Mouse (Mus musculus): ENCODE data around the gene Casq2. TPM values are rescaled to one million over a fixed set of nuclear protein-coding genes. Genes with fewer than 3 reads are reported as not detected.
"Not testable (repeated sequence)": the region's sequence is repeated elsewhere in the genome, so short reads cannot be mapped to it uniquely, and the experiment has no call there.

Gene Casq2
- total RNA-seq, 2 experiments from 2014 or later, result 1.2 TPM

- DNase-seq (ENCODE audit: low spot score in 2 of 2), result no peak
- intact Hi-C loops (cut with DNase I), result no loop called here
Observed at GRCm38 (mm10) chr3:102156737-102157136, 70.5 kb downstream of the Casq2 start.

- DNase-seq (ENCODE audit: low spot score in 2 of 2), result no peak
- intact Hi-C loops (cut with DNase I), result no loop called here
Observed at GRCm38 (mm10) chr3:102157652-102158051, 71.4 kb downstream of the Casq2 start.

GRCm38 (mm10) chr3:102158759-102159422 lies 72.7 kb downstream of the Casq2 start:
- DNase-seq (ENCODE audit: low spot score in 2 of 2), result no peak
- intact Hi-C loops (cut with DNase I), result no loop called here

GRCm38 (mm10) chr3:102159423-102160325 lies 73.5 kb downstream of the Casq2 start:
- no peak for DNase-seq (ENCODE audit: low spot score in 2 of 2)
- intact Hi-C loops (cut with DNase I), result no loop called here

GRCm38 (mm10) chr3:102163861-102164260 lies 77.6 kb downstream of the Casq2 start:
- DNase-seq (ENCODE audit: low spot score in 2 of 2); intact Hi-C loops (cut with DNase I): not testable (repeated sequence)

GRCm38 (mm10) chr3:102164911-102165310 lies 78.7 kb downstream of the Casq2 start:
- intact Hi-C loops (cut with DNase I), result loop anchor here (5.0 kb wide), 1 partner anchor 37 kb away; the partner anchor contains the start of gene Vangl1
- DNase-seq (ENCODE audit: low spot score in 2 of 2), result no peak

GRCm38 (mm10) chr3:102165536-102166286 lies 79.5 kb downstream of the Casq2 start:
- no peak for DNase-seq (ENCODE audit: low spot score in 2 of 2)
- intact Hi-C loops (cut with DNase I), result loop anchor here (5.0 kb wide), 1 partner anchor 37 kb away; the partner anchor contains the start of gene Vangl1

GRCm38 (mm10) chr3:102166287-102166620 lies 80.0 kb downstream of the Casq2 start:
- intact Hi-C loops (cut with DNase I), result loop anchor here (5.0 kb wide), 1 partner anchor 36 kb away; the partner anchor contains the start of gene Vangl1
- DNase-seq (ENCODE audit: low spot score in 2 of 2), result no peak

- no peak for DNase-seq (ENCODE audit: low spot score in 2 of 2)
- intact Hi-C loops (cut with DNase I), result loop anchor here (5.0 kb wide), 1 partner anchor 36 kb away; the partner anchor contains the start of gene Vangl1
Observed at GRCm38 (mm10) chr3:102166794-102167193, 80.6 kb downstream of the Casq2 start.

- intact Hi-C loops (cut with DNase I), result loop anchor here (5.0 kb wide), 1 partner anchor 35 kb away; the partner anchor contains the start of gene Vangl1
- no peak for DNase-seq (ENCODE audit: low spot score in 2 of 2)
Observed at GRCm38 (mm10) chr3:102167555-102168210, 81.5 kb downstream of the Casq2 start.

- DNase-seq (ENCODE audit: low spot score in 2 of 2), result peak; percentile 94 to 95
- intact Hi-C loops (cut with DNase I), result loop anchor here (5.0 kb wide), 1 partner anchor 33 kb away; the partner anchor contains the start of gene Vangl1
Observed at GRCm38 (mm10) chr3:102169197-102169905, 83.1 kb downstream of the Casq2 start.

GRCm38 (mm10) chr3:102174118-102174865 lies 88.1 kb downstream of the Casq2 start:
- no peak for DNase-seq (ENCODE audit: low spot score in 2 of 2)
- intact Hi-C loops (cut with DNase I), result no loop called here

- no peak for DNase-seq (ENCODE audit: low spot score in 2 of 2)
- intact Hi-C loops (cut with DNase I), result no loop called here
Observed at GRCm38 (mm10) chr3:102175701-102176100, 89.5 kb downstream of the Casq2 start.

GRCm38 (mm10) chr3:102176116-102176515 lies 89.9 kb downstream of the Casq2 start:
- no peak for DNase-seq (ENCODE audit: low spot score in 2 of 2)
- intact Hi-C loops (cut with DNase I), result no loop called here

GRCm38 (mm10) chr3:102177837-102178615 lies 91.8 kb downstream of the Casq2 start:
- no peak for DNase-seq (ENCODE audit: low spot score in 2 of 2)

GRCm38 (mm10) chr3:102179869-102180268 lies 93.7 kb downstream of the Casq2 start:
- no peak for DNase-seq (ENCODE audit: low spot score in 2 of 2)
- intact Hi-C loops (cut with DNase I), result no loop called here

More at GRCm38 (mm10) chr3:102177837-102178615, 91.8 kb downstream of the Casq2 start:
- intact Hi-C loops (cut with DNase I), result no loop called here

- DNase-seq (ENCODE audit: low spot score in 2 of 2), result no peak
- intact Hi-C loops (cut with DNase I), result no loop called here
Observed at GRCm38 (mm10) chr3:102180746-102181145, 94.5 kb downstream of the Casq2 start.

Measured in left cerebral cortex, postnatal 36 days (tissue).